Mouse (Mus musculus): ENCODE data around the gene Foxl1.

DNA sequence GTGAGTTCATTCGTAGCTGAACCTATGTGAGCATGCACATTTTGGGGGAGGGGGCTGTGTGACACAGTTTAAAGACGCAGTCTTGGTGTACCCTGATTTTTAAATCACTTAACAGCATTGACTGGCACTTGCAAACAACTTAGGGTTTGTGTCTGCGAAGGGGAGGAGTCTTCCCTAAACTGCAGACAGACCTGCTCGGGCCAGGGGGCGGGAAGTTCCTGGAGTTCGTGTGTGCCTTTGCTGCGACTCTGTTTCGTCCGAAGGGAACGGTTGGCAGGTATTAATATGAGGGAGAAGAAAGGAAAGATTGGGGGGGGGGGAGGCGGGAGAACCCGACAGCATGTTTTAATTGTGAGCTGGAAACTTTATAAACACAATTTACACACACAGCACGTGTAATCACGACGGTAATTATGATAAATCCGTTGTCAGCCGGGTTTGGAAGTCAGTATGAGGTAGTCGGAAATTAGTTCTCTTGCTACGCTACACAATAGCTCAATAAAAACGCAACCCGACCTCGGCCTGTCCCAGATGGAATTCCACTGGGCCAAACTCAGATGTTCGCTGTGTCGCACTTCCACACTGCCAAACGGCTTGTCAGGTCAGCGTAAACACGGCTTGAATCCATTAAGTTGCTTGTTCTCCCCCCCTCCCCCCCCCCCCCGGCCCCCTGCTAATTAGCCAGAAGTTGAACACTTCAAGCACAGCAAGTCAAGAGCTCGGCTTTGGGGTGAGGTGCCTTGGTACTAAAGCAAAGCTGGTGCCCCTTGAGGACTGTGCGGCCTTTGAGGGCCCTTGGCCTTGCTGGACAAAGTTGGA, 47.2 kb downstream of the Foxl1 start:
- no peak for TF ChIP-seq CTCF (IDR thresholded peaks at IDR 0.05)
- TF ChIP-seq EP300 (IDR thresholded peaks at IDR 0.05) = no peak
